Mouse (Mus musculus) G1E (cell line): ENCODE measurements around the gene Srp54a.
"Not testable (repeated sequence)": the region's sequence is repeated elsewhere in the genome, so short reads cannot be mapped to it uniquely, and the experiment has no call there.

Source experiments
- CTCF ChIP-seq: IDR thresholded peaks from 2 replicates; pipeline ENCODE4 v1.5.1; 2012; ENCODE audit warnings: low read depth, low read length, inconsistent platforms, mixed read lengths
- GATA1 ChIP-seq: IDR thresholded peaks from 2 replicates; pipeline ENCODE4 v1.6.1; 2012; ENCODE audit warnings: borderline replicate concordance, low read length, inconsistent platforms, mixed read lengths
- TAL1 ChIP-seq: conservative IDR thresholded peaks from 2 replicates; pipeline ENCODE4 v1.6.1; 2012; ENCODE audit warnings: low read depth, low read length, inconsistent platforms, mixed read lengths

DNA sequence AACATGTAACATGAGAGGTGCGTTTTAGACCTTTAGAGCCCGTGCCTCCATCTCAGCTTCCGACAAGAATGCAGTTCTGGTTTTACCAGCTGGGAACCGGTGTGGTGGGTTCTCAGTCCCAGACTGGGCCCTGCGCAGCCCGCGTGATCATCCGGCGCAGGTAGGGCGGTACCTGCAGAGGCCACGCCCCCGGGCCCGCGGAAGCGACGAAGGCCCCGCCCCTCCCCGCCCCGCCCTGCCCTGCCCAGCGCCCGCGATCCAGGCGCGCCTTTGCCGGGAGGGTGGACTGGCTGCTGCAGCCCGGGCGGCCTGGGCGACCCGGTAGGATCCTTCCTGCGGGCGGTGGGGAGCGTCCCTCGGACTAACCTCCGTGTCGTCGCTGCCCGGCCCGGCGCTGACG, 44.2 kb downstream of the Srp54a start, which contains the start of gene Fam177a:
- TF ChIP-seq CTCF, GATA1, TAL1: not testable (repeated sequence)
